Mouse (Mus musculus): ENCODE measurements around the gene Lzts2. TPM values are rescaled to one million over a fixed set of nuclear protein-coding genes. Genes with fewer than 3 reads are reported as not detected.

Gene Lzts2
- polyA plus RNA-seq (2014; fragmentation: Nextera tagmentation; extraction: Ambion mirVana): 35.3 and 38.4 TPM in 2 replicates

DNA sequence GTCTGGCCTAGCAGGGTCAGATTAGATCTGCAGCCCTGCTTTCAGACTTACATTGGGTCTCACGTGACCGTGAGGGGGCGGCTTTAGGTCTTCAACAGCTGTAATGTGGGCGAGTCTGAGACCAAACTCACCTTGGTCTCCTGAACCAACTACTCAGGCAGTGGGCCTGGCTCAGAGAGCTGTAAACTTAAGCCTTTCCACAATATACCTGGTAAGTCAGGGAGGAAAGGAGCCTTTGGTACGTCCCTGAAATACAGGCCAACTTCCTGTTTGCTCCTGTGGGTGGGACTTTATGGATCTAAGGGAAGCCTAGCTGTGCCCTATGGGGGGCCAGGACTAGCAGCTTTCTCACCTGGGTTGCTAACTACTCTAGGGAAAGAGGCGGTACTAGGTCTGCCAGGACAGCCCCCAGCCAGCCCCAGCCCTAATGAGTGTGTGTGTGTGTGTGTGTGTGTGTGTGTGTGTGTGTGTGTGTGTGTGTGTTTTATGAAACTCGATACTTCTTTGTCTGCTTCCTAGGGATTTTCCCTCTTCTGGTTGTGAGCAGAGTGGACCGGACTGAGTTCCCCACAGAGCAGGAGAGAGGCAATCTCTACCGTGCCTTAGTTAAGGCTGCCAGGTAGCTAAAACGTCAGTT lies at the start of gene Lzts2:
Gene Lzts2, plus strand, starts transcription at position 80 of the 637 bp plus-strand sequence.
- Histone ChIP-seq H3K27ac (ENCODE audit: low read depth, low read length) (peak within 1 kb of the TSS; percentile 99), H3K27me3 (ENCODE audit: control insufficient read depth, insufficient read depth, low read length) (no peaks in the 10 kb centered on the region), H3K4me2 (peak within 1 kb of the TSS; percentile 99), H3K4me1 (ENCODE audit: control insufficient read depth, insufficient read depth, low read length) (peaks cover 18% of the 10 kb centered on the region), H3K9me3 (replicated peaks; ENCODE audit: control insufficient read depth, low read length) (no peaks in the 10 kb centered on the region), H3K36me3 (ENCODE audit: control insufficient read depth, insufficient read depth, low read length) (peaks cover 8% of the 10 kb centered on the region; the same call in 1 of the 2 replicates), H3K4me3 (ENCODE audit: low read depth, low read length) (peak within 1 kb of the TSS; percentile 80), H3K9ac (ENCODE audit: low read depth, low read length) (peak within 1 kb of the TSS; percentile 96)
- ATAC-seq (replicated peaks; ENCODE audit: insufficient number of reproducible peaks, low FRiP score, low TSS enrichment): no peak
- WGBS (ENCODE audit: insufficient replicate concordance): 11% methylated on average over 10 of the region's 10 CpGs

- H3K36me3 ChIP-seq (ENCODE audit: control insufficient read depth, insufficient read depth, low read length): peaks cover 47% of the 10 kb centered on the region
- H3K4me1 ChIP-seq (ENCODE audit: control insufficient read depth, insufficient read depth, low read length): no peaks in the 10 kb centered on the region
- H3K4me2 ChIP-seq: no peak overlapping the region
- no peaks in the 10 kb centered on the region for H3K9me3 ChIP-seq (replicated peaks; ENCODE audit: control insufficient read depth, low read length)
- H3K27ac ChIP-seq (ENCODE audit: low read depth, low read length): no peak overlapping the region
- no peaks in the 10 kb centered on the region for H3K27me3 ChIP-seq (ENCODE audit: control insufficient read depth, insufficient read depth, low read length)
- H3K9ac ChIP-seq (ENCODE audit: low read depth, low read length): no peak overlapping the region
- ATAC-seq (replicated peaks; ENCODE audit: insufficient number of reproducible peaks, low FRiP score, low TSS enrichment): no peak
- 81% methylated on average over 1 of the region's 1 CpGs for WGBS (ENCODE audit: insufficient replicate concordance)
- H3K4me3 ChIP-seq (ENCODE audit: low read depth, low read length): no peak overlapping the region
These were observed 48.2 kb upstream of the Lzts2 start for GRCm38 (mm10) chr19:44965978-44966377.

- H3K9ac ChIP-seq (ENCODE audit: low read depth, low read length): no peak overlapping the region
- H3K4me2 ChIP-seq: no peak overlapping the region
- H3K9me3 ChIP-seq (replicated peaks; ENCODE audit: control insufficient read depth, low read length): no peaks in the 10 kb centered on the region
- H3K27ac ChIP-seq (ENCODE audit: low read depth, low read length): no peak overlapping the region
- no peak overlapping the region for H3K4me3 ChIP-seq (ENCODE audit: low read depth, low read length)
- peaks cover 44% of the 10 kb centered on the region for H3K36me3 ChIP-seq (ENCODE audit: control insufficient read depth, insufficient read depth, low read length)
- H3K4me1 ChIP-seq (ENCODE audit: control insufficient read depth, insufficient read depth, low read length): no peaks in the 10 kb centered on the region
- no peaks in the 10 kb centered on the region for H3K27me3 ChIP-seq (ENCODE audit: control insufficient read depth, insufficient read depth, low read length)
- no peak for ATAC-seq (replicated peaks; ENCODE audit: insufficient number of reproducible peaks, low FRiP score, low TSS enrichment)
- 78% methylated on average over 3 of the region's 3 CpGs for whole genome bisulfite sequencing (ENCODE audit: insufficient replicate concordance)
These were observed 45.9 kb upstream of the Lzts2 start for GRCm38 (mm10) chr19:44968329-44968728.

DNA sequence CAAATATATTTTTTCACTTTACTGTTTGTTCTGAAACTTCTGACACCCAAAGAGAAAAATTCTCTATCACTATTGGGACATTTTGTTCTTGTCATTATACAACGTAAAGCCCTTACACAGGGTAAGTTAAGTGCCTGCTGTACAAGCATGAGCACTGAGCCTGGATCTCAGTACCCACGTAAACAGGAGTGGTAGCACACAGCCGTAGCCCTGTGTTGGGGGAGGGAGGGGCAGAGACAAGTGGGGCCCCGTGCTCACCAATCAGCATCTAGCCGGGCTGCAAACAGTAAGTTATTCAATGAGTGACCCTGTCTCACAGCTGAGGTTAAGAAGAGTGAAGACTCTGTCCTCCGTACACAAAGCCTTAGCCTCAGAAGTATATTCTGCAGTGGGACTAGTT lies 37.6 kb upstream of the Lzts2 start:
- peaks cover 52% of the 10 kb centered on the region for H3K36me3 ChIP-seq (ENCODE audit: control insufficient read depth, insufficient read depth, low read length)
- H3K27ac ChIP-seq (ENCODE audit: low read depth, low read length): no peak overlapping the region
- no peak overlapping the region for H3K9ac ChIP-seq (ENCODE audit: low read depth, low read length)
- no peaks in the 10 kb centered on the region for H3K4me1 ChIP-seq (ENCODE audit: control insufficient read depth, insufficient read depth, low read length)
- ATAC-seq (replicated peaks; ENCODE audit: insufficient number of reproducible peaks, low FRiP score, low TSS enrichment): no peak
- H3K27me3 ChIP-seq (ENCODE audit: control insufficient read depth, insufficient read depth, low read length): no peaks in the 10 kb centered on the region
- WGBS (ENCODE audit: insufficient replicate concordance): 82% methylated on average over 6 of the region's 6 CpGs
- no peak overlapping the region for H3K4me3 ChIP-seq (ENCODE audit: low read depth, low read length)
- H3K4me2 ChIP-seq: no peak overlapping the region
- no peaks in the 10 kb centered on the region for H3K9me3 ChIP-seq (replicated peaks; ENCODE audit: control insufficient read depth, low read length)

DNA sequence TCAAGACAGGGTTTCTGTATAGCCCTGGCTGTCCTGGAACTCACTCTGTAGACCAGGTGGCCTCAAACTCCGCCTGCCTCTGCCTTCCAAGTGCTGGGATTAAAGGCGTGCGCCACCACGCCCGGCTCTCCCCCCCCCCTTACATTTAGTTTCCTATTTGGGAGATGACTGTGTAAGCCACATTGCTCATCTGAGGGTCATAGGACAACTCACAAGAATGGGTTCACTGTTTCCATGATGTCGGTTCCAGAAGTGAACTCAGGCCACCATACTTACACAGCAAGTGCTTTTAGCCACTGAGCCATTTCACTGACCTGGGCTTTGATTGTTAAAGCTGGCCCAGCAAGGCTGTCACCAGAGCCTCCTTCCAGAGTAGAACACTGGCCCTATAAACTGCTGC lies 37.1 kb upstream of the Lzts2 start:
- ATAC-seq (replicated peaks; ENCODE audit: insufficient number of reproducible peaks, low FRiP score, low TSS enrichment): no peak

GRCm38 (mm10) chr19:44980787-44981186 lies 33.4 kb upstream of the Lzts2 start:
- H3K36me3 ChIP-seq (ENCODE audit: control insufficient read depth, insufficient read depth, low read length): peaks cover 29% of the 10 kb centered on the region
- H3K4me3 ChIP-seq (ENCODE audit: low read depth, low read length): no peak overlapping the region
- WGBS (ENCODE audit: insufficient replicate concordance): 78% methylated on average over 2 of the region's 2 CpGs
- no peaks in the 10 kb centered on the region for H3K4me1 ChIP-seq (ENCODE audit: control insufficient read depth, insufficient read depth, low read length)
- no peak for ATAC-seq (replicated peaks; ENCODE audit: insufficient number of reproducible peaks, low FRiP score, low TSS enrichment)
- H3K9ac ChIP-seq (ENCODE audit: low read depth, low read length): no peak overlapping the region
- no peak overlapping the region for H3K4me2 ChIP-seq
- H3K27ac ChIP-seq (ENCODE audit: low read depth, low read length): no peak overlapping the region
- H3K9me3 ChIP-seq (replicated peaks; ENCODE audit: control insufficient read depth, low read length): no peaks in the 10 kb centered on the region
- no peaks in the 10 kb centered on the region for H3K27me3 ChIP-seq (ENCODE audit: control insufficient read depth, insufficient read depth, low read length)

More for the DNA sequence above, 37.1 kb upstream of the Lzts2 start:
- Histone ChIP-seq H3K9me3 (replicated peaks; ENCODE audit: control insufficient read depth, low read length) (no peaks in the 10 kb centered on the region), H3K4me1 (ENCODE audit: control insufficient read depth, insufficient read depth, low read length) (no peaks in the 10 kb centered on the region), H3K4me3 (ENCODE audit: low read depth, low read length) (no peak overlapping the region), H3K27ac (ENCODE audit: low read depth, low read length) (no peak overlapping the region), H3K36me3 (ENCODE audit: control insufficient read depth, insufficient read depth, low read length) (peaks cover 52% of the 10 kb centered on the region), H3K9ac (ENCODE audit: low read depth, low read length) (no peak overlapping the region), H3K4me2 (no peak overlapping the region), H3K27me3 (ENCODE audit: control insufficient read depth, insufficient read depth, low read length) (no peaks in the 10 kb centered on the region)
- 87% methylated on average over 6 of the region's 6 CpGs for WGBS (ENCODE audit: insufficient replicate concordance)

DNA sequence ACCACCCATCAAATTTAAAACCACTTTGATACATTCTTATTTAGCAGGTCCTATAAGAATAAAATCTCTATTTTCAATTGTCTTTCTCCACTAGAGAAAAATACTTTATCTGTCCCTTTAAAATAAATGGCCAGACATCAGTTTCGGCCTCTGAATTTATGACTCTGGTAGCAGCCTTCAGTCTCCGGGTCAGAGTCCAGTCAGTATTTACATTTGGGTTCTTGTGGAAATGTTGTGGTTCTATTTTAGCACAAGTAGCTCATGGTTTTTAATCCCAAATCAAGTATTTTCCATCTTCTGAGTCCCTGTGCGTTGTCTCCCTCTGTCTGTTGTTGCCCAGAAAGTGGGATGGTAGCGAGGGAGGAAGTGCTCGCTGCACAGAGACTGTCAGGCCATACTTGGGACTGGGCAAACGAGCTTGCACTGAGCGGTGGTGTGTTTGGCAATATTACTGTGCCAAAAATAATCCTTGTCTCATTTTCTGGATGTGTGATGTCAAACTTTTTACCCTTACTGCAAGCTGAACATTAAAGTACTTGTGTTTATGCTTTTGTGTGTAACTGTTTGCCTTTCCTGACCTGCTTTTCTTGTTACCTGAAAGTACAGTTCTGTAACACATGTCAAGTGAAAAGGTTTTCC lies 31.6 kb upstream of the Lzts2 start:
- WGBS (ENCODE audit: insufficient replicate concordance): 81% methylated on average over 7 of the region's 7 CpGs
- no peak overlapping the region for H3K9ac ChIP-seq (ENCODE audit: low read depth, low read length)
- no peak overlapping the region for H3K27ac ChIP-seq (ENCODE audit: low read depth, low read length)
- H3K4me1 ChIP-seq (ENCODE audit: control insufficient read depth, insufficient read depth, low read length): no peaks in the 10 kb centered on the region
- H3K27me3 ChIP-seq (ENCODE audit: control insufficient read depth, insufficient read depth, low read length): no peaks in the 10 kb centered on the region
- H3K4me3 ChIP-seq (ENCODE audit: low read depth, low read length): no peak overlapping the region
- ATAC-seq (replicated peaks; ENCODE audit: insufficient number of reproducible peaks, low FRiP score, low TSS enrichment): no peak
- no peaks in the 10 kb centered on the region for H3K9me3 ChIP-seq (replicated peaks; ENCODE audit: control insufficient read depth, low read length)
- peaks cover 13% of the 10 kb centered on the region for H3K36me3 ChIP-seq (ENCODE audit: control insufficient read depth, insufficient read depth, low read length)
- no peak overlapping the region for H3K4me2 ChIP-seq

- no peak overlapping the region for H3K27ac ChIP-seq (ENCODE audit: low read depth, low read length)
- H3K36me3 ChIP-seq (ENCODE audit: control insufficient read depth, insufficient read depth, low read length): peaks cover 12% of the 10 kb centered on the region
- 87% methylated on average over 6 of the region's 6 CpGs for WGBS (ENCODE audit: insufficient replicate concordance)
- ATAC-seq (replicated peaks; ENCODE audit: insufficient number of reproducible peaks, low FRiP score, low TSS enrichment): no peak
- H3K9me3 ChIP-seq (replicated peaks; ENCODE audit: control insufficient read depth, low read length): no peaks in the 10 kb centered on the region
- no peaks in the 10 kb centered on the region for H3K4me1 ChIP-seq (ENCODE audit: control insufficient read depth, insufficient read depth, low read length)
- H3K9ac ChIP-seq (ENCODE audit: low read depth, low read length): no peak overlapping the region
- H3K4me3 ChIP-seq (ENCODE audit: low read depth, low read length): no peak overlapping the region
- no peak overlapping the region for H3K4me2 ChIP-seq
- no peaks in the 10 kb centered on the region; the same call in 1 of the 2 replicates for H3K27me3 ChIP-seq (ENCODE audit: control insufficient read depth, insufficient read depth, low read length)
These were observed 30.8 kb upstream of the Lzts2 start for GRCm38 (mm10) chr19:44983366-44983765.
